Mouse (Mus musculus): ENCODE data around the gene Btbd8. TPM values are rescaled to one million over a fixed set of nuclear protein-coding genes. Genes with fewer than 3 reads are reported as not detected.

The Btbd8 gene
- total and polyA plus RNA-seq, 3 experiments, result 0.90 to 5.6 (median 5.1) TPM

DNA sequence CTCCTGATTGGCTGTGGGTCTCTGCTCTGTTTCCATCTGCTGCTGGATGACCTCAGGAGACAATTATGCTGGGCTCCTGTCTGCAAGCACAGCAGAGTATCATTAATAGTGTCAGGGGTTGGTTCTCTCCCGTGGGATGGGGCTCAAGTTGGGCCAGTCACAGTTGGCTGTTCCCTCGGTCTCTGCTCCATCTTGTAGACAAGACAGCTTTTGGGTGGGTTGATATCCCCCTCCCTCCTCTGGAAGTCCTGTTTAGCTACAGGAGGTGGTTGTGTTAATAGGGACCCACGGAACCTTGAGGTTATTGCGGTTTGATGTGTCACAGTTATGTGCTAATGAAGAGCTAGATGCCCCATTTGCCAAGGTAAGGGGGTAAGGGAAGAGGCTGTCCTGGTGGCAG lies 51.2 kb downstream of the Btbd8 start:
- TF ChIP-seq EP300 (IDR thresholded peaks at IDR 0.05; ENCODE audit: insufficient read depth, low read depth, low read length), result no peak
- no peak for TF ChIP-seq CTCF (IDR thresholded peaks at IDR 0.05)
- no peak for TF ChIP-seq POLR2A (IDR thresholded peaks at IDR 0.05; ENCODE audit: insufficient read depth, low read depth, low read length)
- intact Hi-C loops (cut with DNase I), result no loop called here
- DNase-seq, result no peak
- Histone ChIP-seq H3K36me3 (ENCODE audit: control insufficient read depth, insufficient read depth, low read length) (no peaks in the 10 kb centered on the region), H3K27ac (no peak overlapping the region), H3K79me2 (replicated peaks; ENCODE audit: control insufficient read depth, insufficient read depth, low read length) (no peaks in the 10 kb centered on the region), H3K9ac (ENCODE audit: low read depth, low read length) (no peak overlapping the region), H3K4me3 (no peak overlapping the region), H3K4me1 (ENCODE audit: control insufficient read depth, insufficient read depth, low read length) (no peaks in the 10 kb centered on the region), H3K27me3 (ENCODE audit: control insufficient read depth, insufficient read depth, low read length) (no peaks in the 10 kb centered on the region)
- 64% methylated on average over 4 of the region's 4 CpGs for WGBS

DNA sequence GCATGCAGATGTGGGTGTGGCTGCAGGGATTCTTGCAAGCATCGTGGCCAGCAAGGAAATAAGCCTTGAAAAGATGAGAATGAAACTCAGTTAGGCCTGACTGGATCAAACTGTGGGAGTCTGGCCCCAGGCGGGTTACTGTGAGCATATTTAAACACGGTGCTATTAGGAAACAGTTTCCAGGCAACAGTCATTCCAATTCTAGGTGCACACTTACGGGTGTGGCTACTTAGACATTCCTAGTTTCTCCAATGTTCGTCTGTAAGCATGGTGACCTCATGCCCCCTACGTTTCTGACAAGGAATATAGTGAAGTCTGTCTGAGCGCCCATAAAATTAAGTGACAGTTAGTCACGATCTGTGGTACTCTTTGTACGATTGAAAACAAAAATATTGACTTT lies 53.2 kb downstream of the Btbd8 start:
- H3K27ac ChIP-seq, result no peak overlapping the region
- no peak overlapping the region for H3K4me3 ChIP-seq
- TF ChIP-seq POLR2A (IDR thresholded peaks at IDR 0.05; ENCODE audit: insufficient read depth, low read depth, low read length), result no peak
- 82% methylated on average over 9 of the region's 9 CpGs for WGBS
- intact Hi-C loops (cut with DNase I), result no loop called here
- no peaks in the 10 kb centered on the region for H3K4me1 ChIP-seq (ENCODE audit: control insufficient read depth, insufficient read depth, low read length)
- DNase-seq, result no peak
- no peaks in the 10 kb centered on the region for H3K79me2 ChIP-seq (replicated peaks; ENCODE audit: control insufficient read depth, insufficient read depth, low read length)
- no peaks in the 10 kb centered on the region for H3K27me3 ChIP-seq (ENCODE audit: control insufficient read depth, insufficient read depth, low read length)
- no peak overlapping the region for H3K9ac ChIP-seq (ENCODE audit: low read depth, low read length)
- no peaks in the 10 kb centered on the region for H3K36me3 ChIP-seq (ENCODE audit: control insufficient read depth, insufficient read depth, low read length)

DNA sequence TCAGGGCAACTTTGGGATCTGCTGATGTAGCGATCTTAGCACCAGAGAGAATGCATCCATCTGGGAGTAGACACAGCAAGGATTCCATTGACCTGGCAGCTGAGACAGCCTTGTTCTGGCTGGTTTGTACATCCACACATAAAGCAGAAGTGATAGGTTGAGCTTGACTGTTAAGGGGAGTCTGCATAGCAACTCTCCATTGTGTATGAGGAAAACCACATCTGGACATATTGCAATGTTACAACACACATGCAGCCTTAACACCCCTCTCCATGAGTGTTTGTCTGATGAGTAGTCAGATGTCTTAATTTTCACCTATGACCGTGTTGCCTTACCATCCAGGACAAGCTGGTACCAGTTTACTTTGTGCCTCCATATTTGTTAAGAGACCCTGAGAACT lies 54.7 kb downstream of the Btbd8 start:
- no peak for DNase-seq
- TF ChIP-seq CTCF (IDR thresholded peaks at IDR 0.05) (no peak), EP300 (IDR thresholded peaks at IDR 0.05; ENCODE audit: insufficient read depth, low read depth, low read length) (no peak), POLR2A (IDR thresholded peaks at IDR 0.05; ENCODE audit: insufficient read depth, low read depth, low read length) (no peak)
- Histone ChIP-seq H3K36me3 (ENCODE audit: control insufficient read depth, insufficient read depth, low read length) (no peaks in the 10 kb centered on the region), H3K27ac (no peak overlapping the region), H3K79me2 (replicated peaks; ENCODE audit: control insufficient read depth, insufficient read depth, low read length) (no peaks in the 10 kb centered on the region), H3K4me1 (ENCODE audit: control insufficient read depth, insufficient read depth, low read length) (no peaks in the 10 kb centered on the region), H3K27me3 (ENCODE audit: control insufficient read depth, insufficient read depth, low read length) (no peaks in the 10 kb centered on the region), H3K9ac (ENCODE audit: low read depth, low read length) (no peak overlapping the region), H3K4me3 (no peak overlapping the region)
- intact Hi-C loops (cut with DNase I), result no loop called here
- 95% methylated on average over 2 of the region's 2 CpGs for WGBS

DNA sequence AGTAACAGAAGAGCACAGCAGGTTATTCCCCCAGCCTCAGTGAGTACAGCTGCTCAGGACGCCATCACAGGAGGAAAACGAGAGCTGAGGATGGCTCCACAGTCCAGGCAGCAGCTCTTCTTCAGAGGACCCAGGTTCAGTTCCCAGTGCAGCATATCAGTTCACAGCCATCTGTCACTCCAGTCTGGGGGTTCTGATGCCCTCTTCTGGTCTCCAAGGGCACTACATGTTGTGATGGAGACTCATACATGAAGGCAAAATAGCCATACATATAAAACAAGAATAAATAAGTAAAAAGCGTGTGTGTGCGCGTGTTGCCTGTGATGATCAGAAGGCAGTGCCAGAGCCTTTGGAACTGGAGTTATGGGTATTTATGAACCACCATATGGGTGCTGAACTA lies 57.0 kb downstream of the Btbd8 start:
- Histone ChIP-seq H3K27ac (no peak overlapping the region), H3K27me3 (ENCODE audit: control insufficient read depth, insufficient read depth, low read length) (no peaks in the 10 kb centered on the region), H3K36me3 (ENCODE audit: control insufficient read depth, insufficient read depth, low read length) (no peaks in the 10 kb centered on the region), H3K4me3 (no peak overlapping the region), H3K9ac (ENCODE audit: low read depth, low read length) (no peak overlapping the region), H3K4me1 (ENCODE audit: control insufficient read depth, insufficient read depth, low read length) (no peaks in the 10 kb centered on the region), H3K79me2 (replicated peaks; ENCODE audit: control insufficient read depth, insufficient read depth, low read length) (no peaks in the 10 kb centered on the region)
- 98% methylated on average over 5 of the region's 5 CpGs for WGBS
- DNase-seq, result no peak
- intact Hi-C loops (cut with DNase I), result no loop called here
- TF ChIP-seq CTCF (IDR thresholded peaks at IDR 0.05) (peak; percentile 43), POLR2A (IDR thresholded peaks at IDR 0.05; ENCODE audit: insufficient read depth, low read depth, low read length) (no peak)

DNA sequence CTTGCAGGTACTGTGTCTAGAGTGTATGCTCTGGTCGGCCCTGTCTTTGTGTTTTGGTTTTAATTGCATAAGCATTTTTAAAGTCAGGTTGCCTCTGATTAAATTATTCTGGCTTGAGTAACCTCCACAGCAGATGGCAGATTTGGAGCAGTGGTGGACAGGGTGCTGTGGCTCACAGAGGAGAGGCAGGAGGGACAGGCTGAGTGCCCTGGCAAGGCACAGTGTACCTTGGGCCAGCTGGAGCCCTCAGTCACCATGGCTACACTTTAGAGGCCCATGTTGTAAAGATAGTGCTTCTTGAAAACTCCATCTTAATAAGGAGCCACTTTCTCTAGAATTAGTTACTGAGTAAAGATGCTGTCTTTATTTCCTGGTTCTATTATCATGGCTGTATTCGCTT lies 58.2 kb downstream of the Btbd8 start:
- Histone ChIP-seq H3K36me3 (ENCODE audit: control insufficient read depth, insufficient read depth, low read length) (no peaks in the 10 kb centered on the region), H3K27me3 (ENCODE audit: control insufficient read depth, insufficient read depth, low read length) (no peaks in the 10 kb centered on the region), H3K79me2 (replicated peaks; ENCODE audit: control insufficient read depth, insufficient read depth, low read length) (no peaks in the 10 kb centered on the region), H3K4me3 (no peak overlapping the region), H3K9ac (ENCODE audit: low read depth, low read length) (no peak overlapping the region), H3K27ac (no peak overlapping the region), H3K4me1 (ENCODE audit: control insufficient read depth, insufficient read depth, low read length) (no peaks in the 10 kb centered on the region)
- TF ChIP-seq POLR2A (IDR thresholded peaks at IDR 0.05; ENCODE audit: insufficient read depth, low read depth, low read length) (no peak), CTCF (IDR thresholded peaks at IDR 0.05) (no peak), EP300 (IDR thresholded peaks at IDR 0.05; ENCODE audit: insufficient read depth, low read depth, low read length) (no peak)
- 84% methylated on average over 2 of the region's 2 CpGs for WGBS
- intact Hi-C loops (cut with DNase I), result no loop called here
- DNase-seq, result no peak

DNA sequence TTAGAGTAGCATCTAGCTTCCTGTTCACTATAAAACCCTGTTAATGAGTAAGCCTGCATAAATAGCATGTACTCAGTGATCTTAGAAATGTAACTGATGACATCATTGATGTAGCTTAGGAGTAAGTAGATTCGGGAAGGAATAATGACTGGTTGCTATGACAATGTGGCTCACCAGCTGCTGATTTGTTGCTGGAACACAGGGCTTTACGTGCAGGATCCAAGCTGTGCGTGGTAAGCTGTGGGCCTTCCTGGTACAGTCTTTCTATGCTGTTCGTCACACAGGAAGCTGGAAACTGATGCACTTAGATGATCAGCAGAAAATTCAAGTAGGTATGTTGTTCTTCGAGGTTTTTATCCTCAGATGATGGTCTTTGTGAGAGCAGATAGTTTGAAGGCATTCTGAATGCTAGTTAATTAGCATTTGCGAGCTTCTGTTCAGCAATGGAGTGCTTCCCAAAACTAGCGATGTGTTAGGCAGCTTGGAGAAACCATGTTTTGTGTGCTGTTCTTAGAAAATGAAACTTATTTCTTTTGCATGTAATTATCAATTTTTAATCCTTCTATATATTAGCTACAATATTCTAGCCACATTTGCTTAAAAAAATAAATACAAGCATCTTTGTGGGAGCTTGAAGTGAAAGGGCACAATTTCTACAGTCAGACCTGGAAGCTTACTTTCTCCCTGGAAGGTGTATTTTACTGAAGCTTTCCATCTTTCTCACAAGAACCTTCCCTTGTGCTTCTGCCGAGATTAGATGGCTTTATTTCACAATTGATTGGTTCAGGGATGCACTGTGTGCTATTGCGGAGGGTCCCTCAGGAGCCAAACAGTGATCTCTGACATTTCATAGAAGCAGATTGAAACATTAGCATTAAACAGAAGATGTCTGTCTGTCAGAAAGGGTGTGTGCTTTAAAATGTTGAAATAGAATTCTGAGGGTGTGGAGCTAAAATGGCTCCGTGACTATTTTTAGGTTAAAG lies 60.0 kb downstream of the Btbd8 start:
- Histone ChIP-seq H3K27ac (no peak overlapping the region), H3K4me1 (ENCODE audit: control insufficient read depth, insufficient read depth, low read length) (no peaks in the 10 kb centered on the region), H3K9ac (ENCODE audit: low read depth, low read length) (no peak overlapping the region), H3K27me3 (ENCODE audit: control insufficient read depth, insufficient read depth, low read length) (no peaks in the 10 kb centered on the region), H3K4me3 (no peak overlapping the region), H3K36me3 (ENCODE audit: control insufficient read depth, insufficient read depth, low read length) (no peaks in the 10 kb centered on the region), H3K79me2 (replicated peaks; ENCODE audit: control insufficient read depth, insufficient read depth, low read length) (no peaks in the 10 kb centered on the region)
- TF ChIP-seq POLR2A (IDR thresholded peaks at IDR 0.05; ENCODE audit: insufficient read depth, low read depth, low read length) (no peak), CTCF (IDR thresholded peaks at IDR 0.05) (no peak), EP300 (IDR thresholded peaks at IDR 0.05; ENCODE audit: insufficient read depth, low read depth, low read length) (no peak)
- WGBS, result 74% methylated on average over 10 of the region's 10 CpGs
- no peak for DNase-seq
- intact Hi-C loops (cut with DNase I), result no loop called here
